Mouse (Mus musculus) common myeloid progenitor, adult 5-6 weeks (primary cell): ENCODE measurements around the gene 1700011L22Rik. TPM values are rescaled to one million over a fixed set of nuclear protein-coding genes. Genes with fewer than 3 reads are reported as not detected.
A peak's percentile ranks its signal among the peaks of the same experiment; 100 is the strongest.

Source experiments
- ATAC-seq: replicated peaks from 2 replicates; pipeline ENCODE4 v1.8.0; 2016; ENCODE audit warnings: low read depth, mild to moderate bottlenecking, moderate TSS enrichment, inconsistent platforms; ENCODE audit not compliant: poor library complexity, severe bottlenecking
- total RNA-seq: library from RNA; stranded (forward); fragments of 200-1000, 187-1606 nt; gene quantifications from 2 replicates; pipeline ENCODE4 v1.2.3, GENCODE M21; 2017

The 1700011L22Rik gene
- total RNA-seq, 1 experiment from 2014 or later = not detected

GRCm38 (mm10) chr8:79190071-79190470, 58.3 kb downstream of the 1700011L22Rik start:
- ATAC-seq = no peak

DNA sequence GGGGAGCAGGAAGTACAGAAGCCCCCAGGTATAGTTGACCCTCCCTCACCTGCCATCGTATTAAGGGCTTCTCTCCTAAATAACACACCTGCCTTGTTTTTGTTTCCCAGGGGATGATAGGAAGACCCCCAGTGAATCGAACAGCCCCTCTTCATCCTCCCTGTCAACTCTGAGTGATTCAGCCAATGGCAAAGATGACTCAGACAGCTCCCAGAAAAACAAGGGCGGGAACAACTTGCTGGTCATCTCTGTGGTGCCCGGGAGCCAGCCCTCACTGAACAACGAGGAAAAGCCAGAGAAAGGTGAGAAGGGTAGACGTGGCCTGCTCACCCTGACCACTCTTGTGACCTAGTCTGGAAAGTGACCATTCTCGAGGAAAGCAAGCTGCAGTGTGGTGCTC, 62.9 kb downstream of the 1700011L22Rik start:
- ATAC-seq = no peak

DNA sequence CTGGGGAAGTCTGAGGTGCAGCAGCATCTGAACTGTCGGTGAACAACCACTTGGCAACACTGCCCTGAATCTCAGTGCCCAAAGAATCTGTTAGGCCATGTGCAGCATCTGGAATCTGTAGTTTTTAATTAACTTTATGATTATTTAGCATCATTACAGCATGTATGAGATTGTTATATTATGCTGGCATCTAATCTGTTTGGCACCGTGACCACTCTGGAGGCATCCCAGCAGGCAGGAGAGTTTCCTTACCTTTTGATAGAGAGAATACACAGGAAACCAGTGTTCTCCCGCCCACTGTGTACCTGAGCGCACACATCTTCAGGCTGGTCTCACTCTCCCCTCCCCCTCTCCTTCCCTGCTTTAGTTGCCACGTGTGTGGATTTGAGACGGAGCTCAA, 68.7 kb downstream of the 1700011L22Rik start:
- no peak for ATAC-seq

DNA sequence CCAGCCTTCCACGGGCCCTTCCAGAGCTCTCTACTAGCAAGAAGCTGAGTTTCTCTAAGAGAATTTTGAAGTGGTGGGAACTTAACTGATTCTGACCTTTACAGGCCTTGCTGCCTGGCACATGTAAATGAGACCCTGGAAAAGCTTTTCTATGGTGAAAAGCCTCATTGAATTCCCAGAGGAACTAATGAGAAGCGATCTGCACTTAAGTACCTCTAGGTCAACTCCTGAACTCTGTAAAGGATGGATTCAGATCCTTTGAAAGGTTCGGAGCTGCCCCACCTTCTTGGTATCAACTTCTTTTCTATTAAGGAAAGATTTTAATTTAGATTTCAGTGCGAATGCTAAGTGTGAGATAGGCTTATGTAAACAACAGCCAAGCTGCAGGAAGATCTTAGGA, 72.4 kb downstream of the 1700011L22Rik start:
- ATAC-seq = no peak

GRCm38 (mm10) chr8:79173606-79174005, 74.8 kb downstream of the 1700011L22Rik start:
- no peak for ATAC-seq

DNA sequence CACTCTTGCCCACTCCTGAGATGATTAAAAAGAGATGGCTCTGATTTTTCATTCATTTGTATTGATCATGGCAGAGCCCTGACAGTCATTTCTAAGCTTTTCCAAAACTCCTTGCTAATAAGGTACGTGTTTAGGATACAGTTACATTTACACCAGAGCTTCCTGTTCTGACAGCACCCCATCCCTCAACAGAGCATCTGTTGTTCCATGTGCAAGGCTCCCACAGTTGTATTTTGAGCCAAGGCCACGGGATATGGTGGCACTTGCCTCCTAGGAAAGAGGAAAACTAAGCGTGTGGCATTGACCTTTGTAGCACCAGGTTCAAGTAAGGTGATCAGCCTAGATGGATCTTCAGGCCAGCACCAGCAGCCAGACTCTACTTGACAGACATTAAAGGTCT, 83.1 kb downstream of the 1700011L22Rik start:
- no peak for ATAC-seq

DNA sequence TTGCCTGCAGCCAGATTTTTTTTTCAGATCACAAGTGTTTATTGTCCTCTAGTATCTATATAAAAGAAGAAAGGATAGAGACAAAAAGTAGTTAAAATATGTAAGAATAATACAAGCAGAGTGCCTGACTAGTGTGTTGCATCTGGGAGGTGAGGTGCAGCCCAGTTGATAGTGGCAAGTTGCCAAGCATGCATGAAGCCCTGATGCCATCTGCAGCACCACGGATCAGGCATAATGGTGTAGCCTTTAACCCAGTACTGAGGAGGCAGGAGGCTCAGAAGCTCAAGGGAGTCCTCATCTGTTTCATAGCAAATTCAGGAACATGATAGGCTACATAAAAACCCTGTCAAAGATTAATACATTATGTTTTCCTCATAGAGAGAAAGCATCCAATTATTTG, 84.0 kb downstream of the 1700011L22Rik start:
- no peak for ATAC-seq

- ATAC-seq = peak; percentile 33; the same call in 1 of the 2 replicates
Observed at GRCm38 (mm10) chr8:79162533-79163308, 85.6 kb downstream of the 1700011L22Rik start.

DNA sequence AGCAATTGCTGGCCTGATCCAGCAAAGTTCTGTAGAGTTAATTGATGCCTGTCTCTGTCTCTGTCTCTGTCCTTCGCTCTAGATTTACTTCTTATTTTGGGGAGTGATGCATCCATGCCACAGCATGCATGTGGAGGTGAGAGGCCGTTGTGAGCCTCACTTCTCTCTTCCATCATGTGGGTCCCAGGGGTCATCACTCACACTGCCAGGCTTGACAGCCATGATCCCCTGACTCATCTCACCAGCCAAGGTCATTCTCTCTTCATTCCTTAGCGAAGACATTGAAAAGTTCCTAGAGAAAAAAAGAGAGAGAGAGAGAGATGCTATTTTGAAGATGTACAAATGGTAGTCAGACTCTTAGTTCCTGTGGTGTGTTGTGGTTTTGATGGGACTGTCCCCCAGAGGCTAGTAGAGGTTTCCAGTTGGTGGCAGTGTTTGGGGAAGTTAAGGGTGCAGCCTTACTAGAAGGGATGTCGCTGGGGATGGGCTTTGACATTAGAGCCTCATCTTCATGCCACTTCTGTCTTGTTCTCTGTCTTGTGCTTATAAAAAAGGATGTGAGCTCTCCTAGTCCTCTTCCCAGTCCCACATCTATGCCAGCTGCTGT, 87.1 kb downstream of the 1700011L22Rik start:
- ATAC-seq = peak; percentile 92

Other genes starting within 250 kb of the 1700011L22Rik start
- gene Zfp827, start 220.1 kb downstream of the 1700011L22Rik start, total RNA-seq = 0.78 and 2.3 TPM in 2 replicates
- 1.9 and 6.8 TPM in 2 replicates for gene Mmaa, start 46.4 kb upstream of the 1700011L22Rik start, total RNA-seq
- 15.5 and 20.6 TPM in 2 replicates for gene Smad1, start 150.9 kb upstream of the 1700011L22Rik start, total RNA-seq